Mouse (Mus musculus): ENCODE results near the gene Eif4a1.

DNA sequence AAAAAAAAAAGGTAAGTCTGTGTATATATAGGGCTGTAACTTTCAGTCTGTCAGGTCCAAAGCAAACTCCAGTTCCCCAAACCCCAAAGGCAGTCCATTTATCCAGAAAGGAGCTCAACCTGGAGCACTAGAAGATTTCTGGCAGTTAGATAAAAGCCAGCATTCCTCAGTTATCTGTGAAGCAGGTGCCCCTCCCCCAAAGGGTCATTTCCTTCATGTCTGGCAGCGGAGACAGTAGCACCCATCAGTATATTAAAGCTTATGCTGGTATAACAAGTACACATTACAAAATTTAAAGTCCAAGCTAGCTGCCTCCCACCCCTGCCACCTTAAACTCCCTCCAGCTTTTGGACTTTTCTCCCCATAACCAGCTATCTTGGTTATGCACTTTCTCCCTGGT lies 27.4 kb upstream of the Eif4a1 start:
- no peak for TF ChIP-seq CTCF (IDR thresholded peaks at IDR 0.05; ENCODE audit: control insufficient read depth, insufficient read depth, insufficient replicate concordance, low read depth, low read length)
- no peak for TF ChIP-seq POLR2A (IDR thresholded peaks at IDR 0.05; ENCODE audit: control insufficient read depth, low read depth, low read length)
